ENCODE assay signal across 12 mouse cellular contexts in genomic region chrX:106840409-106840808, GRCm38 (mm10). TPM values are rescaled to one million over a fixed set of nuclear protein-coding genes. Genes with fewer than 3 reads are reported as not detected.
A peak's percentile ranks its signal among the peaks of the same experiment; 100 is the strongest.
DNase-seq lines count a peak whose midpoint lies in the region; ATAC-seq and TF ChIP-seq lines count a peak whose summit lies in the region.
"Had no signal": no experiment of that assay in that cellular context is flagged by ENCODE, and none has a peak within 500 bp of the region (broad histone marks: within the 10 kb centered on the region; RNA-seq: fewer than 3 reads in every experiment).

TSS of gene Rtl3 (minus strand) at chrX:106840644.

- peaks cover 4% of the 10 kb centered on the region for H3K36me3 ChIP-seq in heart, embryonic 16.5 days (ENCODE audit: control insufficient read depth, insufficient read depth)
- no peaks in the 10 kb centered on the region for H3K36me3 ChIP-seq in heart, embryonic 11.5 days (ENCODE audit: control insufficient read depth, insufficient read depth, low read length)
- no peaks in the 10 kb centered on the region for H3K36me3 ChIP-seq in stomach, postnatal 0 days (ENCODE audit: control insufficient read depth, insufficient read depth, low read length)

- intact Hi-C loops in left cerebral cortex, postnatal 10 days (cut with DNase I), result no loop called here

- H3K4me3 ChIP-seq in heart, embryonic 16.5 days (ENCODE audit: low read length), result peak within 1 kb of the TSS; percentile 19
- H3K4me3 ChIP-seq in heart, embryonic 11.5 days (ENCODE audit: low read depth, low read length), result no peak within 1 kb of the TSS
- peak within 1 kb of the TSS; percentile 23 for H3K4me3 ChIP-seq in stomach, postnatal 0 days (ENCODE audit: low read depth, low read length)
- H3K4me3 ChIP-seq: heart, adult 2 months had no signal

- peak within 1 kb of the TSS; percentile 37 for H3K4me2 ChIP-seq in heart, embryonic 16.5 days (ENCODE audit: low read depth, low read length)
- no peak within 1 kb of the TSS; the same call in 1 of the 2 replicates for H3K4me2 ChIP-seq in heart, embryonic 11.5 days
- peak within 1 kb of the TSS; percentile 29 for H3K4me2 ChIP-seq in stomach, postnatal 0 days (replicated peaks; ENCODE audit: low read depth)

- no peaks in the 10 kb centered on the region for H3K27me3 ChIP-seq in heart, embryonic 16.5 days (ENCODE audit: control insufficient read depth, insufficient read depth, low read length)
- H3K27me3 ChIP-seq in heart, embryonic 11.5 days (ENCODE audit: control insufficient read depth, insufficient read depth, low read length), result no peaks in the 10 kb centered on the region
- no peaks in the 10 kb centered on the region for H3K27me3 ChIP-seq in stomach, postnatal 0 days (ENCODE audit: control insufficient read depth, insufficient read depth, low read length)

- 0 out of 2 replicates have a peak, but pooled peaks cover 2% of the 10 kb centered on the region for H3K4me1 ChIP-seq in heart, embryonic 16.5 days (ENCODE audit: control insufficient read depth, insufficient read depth, low read length)
- no peaks in the 10 kb centered on the region for H3K4me1 ChIP-seq in heart, embryonic 11.5 days (ENCODE audit: control insufficient read depth, insufficient read depth, low read length)
- no peaks in the 10 kb centered on the region for H3K4me1 ChIP-seq in stomach, postnatal 0 days (replicated peaks; ENCODE audit: control insufficient read depth, insufficient read depth)

- no peak for ATAC-seq in heart, embryonic 16.5 days (replicated peaks; ENCODE audit: extremely low read depth, insufficient read depth, low FRiP score)
- no peak for ATAC-seq in heart, embryonic 11.5 days (replicated peaks; ENCODE audit: insufficient number of reproducible peaks, low FRiP score, low TSS enrichment)
- ATAC-seq in stomach, postnatal 0 days (ENCODE audit: low FRiP score, low TSS enrichment), result peak; percentile 70; the same call in 1 of the 2 replicates

- peaks cover 8% of the 10 kb centered on the region for H3K9me3 ChIP-seq in heart, embryonic 16.5 days (replicated peaks; ENCODE audit: control insufficient read depth, low read length)
- 0 out of 2 replicates have a peak, but pooled peaks cover 2% of the 10 kb centered on the region for H3K9me3 ChIP-seq in heart, embryonic 11.5 days (replicated peaks; ENCODE audit: control insufficient read depth, low read length)
- H3K9me3 ChIP-seq in stomach, postnatal 0 days (ENCODE audit: control insufficient read depth, low read length), result 0 out of 2 replicates have a peak, but pooled peaks cover 3% of the 10 kb centered on the region

- H3K9ac ChIP-seq in heart, embryonic 16.5 days (ENCODE audit: low read length), result peak within 1 kb of the TSS; percentile 29
- H3K9ac ChIP-seq in heart, embryonic 11.5 days (ENCODE audit: low read depth, low read length), result no peak within 1 kb of the TSS
- no peak within 1 kb of the TSS for H3K9ac ChIP-seq in stomach, postnatal 0 days (ENCODE audit: low read length)

- peak; percentile 64 for DNase-seq in right cerebral cortex, adult 18-20 months
- no peak for DNase-seq in right cerebral cortex, postnatal 14 days
- DNase-seq in left cerebral cortex, postnatal 10 days (ENCODE audit: extremely low spot score in 1 of 2, low spot score in 2 of 2), result peak; percentile 6 to 14
- DNase-seq in stomach, postnatal 0 days (ENCODE audit: low spot score), result peak; percentile 26
- DNase-seq in adrenal gland, adult 8-10 months, result no peak
- no peak for DNase-seq in cerebellum, adult 9-11 months

- no peak for TF ChIP-seq EP300 in stomach, postnatal 0 days (optimal IDR thresholded peaks at IDR 0.05)

- no peak for TF ChIP-seq CTCF in stomach, postnatal 0 days (IDR thresholded peaks at IDR 0.05; ENCODE audit: low read depth)

- peak within 1 kb of the TSS; percentile 53 for H3K27ac ChIP-seq in heart, embryonic 16.5 days (ENCODE audit: low read length)
- no peak within 1 kb of the TSS for H3K27ac ChIP-seq in heart, embryonic 11.5 days (ENCODE audit: low read depth, low read length)
- H3K27ac ChIP-seq in stomach, postnatal 0 days (replicated peaks), result peak within 1 kb of the TSS; percentile 30; the same call in 1 of the 2 replicates
- H3K27ac ChIP-seq: heart, adult 2 months; kidney, postnatal 0 days; macrophage had no signal

- 42% methylated on average over 7 of the region's 7 CpGs for WGBS in heart, embryonic 16.5 days
- 47% methylated on average over 7 of the region's 7 CpGs for WGBS in heart, embryonic 11.5 days (ENCODE audit: insufficient replicate concordance)
- WGBS in stomach, postnatal 0 days, result 30% methylated on average over 7 of the region's 7 CpGs

RNA-seq across cellular contexts. Expression of gene Rtl3, which starts in this region (rescaled TPM):
- polyA plus RNA-seq in heart, embryonic 16.5 days (2015; fragmentation: Nextera tagmentation; extraction: Ambion mirVana), result 15.3 and 16.0 TPM in 2 replicates
- 4.1 and 4.3 TPM in 2 replicates for polyA plus RNA-seq in heart, embryonic 11.5 days (2014; fragmentation: Nextera tagmentation; extraction: Ambion mirVana)
- total RNA-seq in left cerebral cortex, postnatal 10 days (2021), result under 1 TPM; 0.12 to 0.36 TPM
- 11.2 and 12.2 TPM in 2 replicates for polyA plus RNA-seq in stomach, postnatal 0 days (2015; fragmentation: Nextera tagmentation; extraction: Ambion mirVana)
- under 1 TPM in 3 of 4 experiments, not detected in 1; 0.15 to 0.16 (median 0.15) TPM for total RNA-seq in adrenal gland, adult 8-10 months (2022)
- polyA plus RNA-seq: macrophage; small intestine, adult 2 months had no signal

Comparison
In these comparisons a context has a peak if more than half of its experiments do, and no peak if none do; other contexts are left out.
1. DNase-seq: peak in right cerebral cortex, adult 18-20 months (single experiment) and stomach, postnatal 0 days (single experiment); none in right cerebral cortex, postnatal 14 days (single experiment), adrenal gland, adult 8-10 months (single experiment) and cerebellum, adult 9-11 months (single experiment).
2. Peak in DNase-seq in left cerebral cortex, postnatal 10 days; RNA of the gene not detected or under 1 TPM.